Mouse (Mus musculus) ES-E14 (cell line): ENCODE measurements around the gene Gstt1.

Source experiments
- CHD2 ChIP-seq: IDR thresholded peaks from 2 replicates; pipeline ENCODE4 v1.6.1; 2014; ENCODE audit warnings: mild to moderate bottlenecking, low read depth, low read length, inconsistent platforms
- HCFC1 ChIP-seq: IDR thresholded peaks from 2 replicates; pipeline ENCODE4 v1.6.1; 2012; ENCODE audit warnings: low read length, inconsistent platforms, borderline replicate concordance; ENCODE audit not compliant: insufficient read depth
- ZNF384 ChIP-seq: IDR thresholded peaks from 2 replicates; pipeline ENCODE4 v1.6.1; 2012; ENCODE audit warnings: low read depth, low read length, inconsistent platforms

- TF ChIP-seq HCFC1 (no peak), ZNF384 (peak; percentile 59; the same call in 1 of the 2 replicates), CHD2 (no peak)
Observed at GRCm38 (mm10) chr10:75744017-75744416, 54.4 kb downstream of the Gstt1 start.
